Mouse (Mus musculus): ENCODE results near the gene Tgfbi. TPM values are rescaled to one million over a fixed set of nuclear protein-coding genes. Genes with fewer than 3 reads are reported as not detected.
A peak's percentile ranks its signal among the peaks of the same experiment; 100 is the strongest.

The Tgfbi gene
- polyA plus RNA-seq, 1 experiment, result 1.8 TPM

GRCm38 (mm10) chr13:56566336-56566735 lies 43.0 kb upstream of the Tgfbi start:
- no peaks in the 10 kb centered on the region for H3K27me3 ChIP-seq (ENCODE audit: control insufficient read depth, insufficient read depth, insufficient read length)
- no peaks in the 10 kb centered on the region for H3K36me3 ChIP-seq (ENCODE audit: control insufficient read depth, insufficient read depth)
- peak overlapping the region; percentile 50 for H3K4me2 ChIP-seq (ENCODE audit: low read depth)
- no peaks in the 10 kb centered on the region for H3K79me2 ChIP-seq (ENCODE audit: control insufficient read depth, insufficient read depth)
- H3ac ChIP-seq (ENCODE audit: control insufficient read depth, insufficient read length), result no peak overlapping the region
- TF ChIP-seq CEBPB (IDR thresholded peaks at IDR 0.05; ENCODE audit: insufficient read depth, poor library complexity, severe bottlenecking), result no peak
- no peak for TF ChIP-seq TCF12 (IDR thresholded peaks at IDR 0.05; ENCODE audit: insufficient read depth, poor library complexity, severe bottlenecking)
- TF ChIP-seq E2F4 (IDR thresholded peaks at IDR 0.05; ENCODE audit: insufficient read depth), result no peak
- TF ChIP-seq MAX (IDR thresholded peaks at IDR 0.05; ENCODE audit: low read depth), result no peak
- TF ChIP-seq MYOG (IDR thresholded peaks at IDR 0.05; ENCODE audit: control insufficient read depth in 1 of 3, insufficient read depth in 1 of 3, insufficient read length in 2 of 3, low read depth in 2 of 3), result no peak
- no peak for TF ChIP-seq MYOD1 (IDR thresholded peaks at IDR 0.05; ENCODE audit: control insufficient read depth in 1 of 3, insufficient read length in 2 of 3, low read depth in 2 of 3)
- no peak for TF ChIP-seq SRF (IDR thresholded peaks at IDR 0.05; ENCODE audit: control insufficient read depth, insufficient read length, low read depth)
- TF ChIP-seq POLR2AphosphoS2 (IDR thresholded peaks at IDR 0.05; ENCODE audit: insufficient read length, low read depth), result no peak
- TF ChIP-seq TCF3 (IDR thresholded peaks at IDR 0.05; ENCODE audit: insufficient read length, low read depth), result no peak
- TF ChIP-seq USF1 (IDR thresholded peaks at IDR 0.05; ENCODE audit: low read depth), result no peak
- no peak for TF ChIP-seq POLR2A (IDR thresholded peaks at IDR 0.05; ENCODE audit: insufficient read length, low read depth)
- no peak for TF ChIP-seq REST (IDR thresholded peaks at IDR 0.05; ENCODE audit: insufficient read depth, insufficient read length)
- no peak overlapping the region for H3K4me3 ChIP-seq

- H3K4me3 ChIP-seq, result no peak overlapping the region
- H3K4me2 ChIP-seq (ENCODE audit: low read depth), result no peak overlapping the region
- H3K36me3 ChIP-seq (ENCODE audit: control insufficient read depth, insufficient read depth), result no peaks in the 10 kb centered on the region
- H3K79me2 ChIP-seq (ENCODE audit: control insufficient read depth, insufficient read depth), result no peaks in the 10 kb centered on the region
- H3ac ChIP-seq (ENCODE audit: control insufficient read depth, insufficient read length), result no peak overlapping the region
- TF ChIP-seq MAX (IDR thresholded peaks at IDR 0.05; ENCODE audit: low read depth) (no peak), CEBPB (IDR thresholded peaks at IDR 0.05; ENCODE audit: insufficient read depth, poor library complexity, severe bottlenecking) (no peak), POLR2A (IDR thresholded peaks at IDR 0.05; ENCODE audit: insufficient read length, low read depth) (no peak), REST (IDR thresholded peaks at IDR 0.05; ENCODE audit: insufficient read depth, insufficient read length) (no peak), E2F4 (IDR thresholded peaks at IDR 0.05; ENCODE audit: insufficient read depth) (no peak), MYOD1 (IDR thresholded peaks at IDR 0.05; ENCODE audit: control insufficient read depth in 1 of 3, insufficient read length in 2 of 3, low read depth in 2 of 3) (no peak), USF1 (IDR thresholded peaks at IDR 0.05; ENCODE audit: low read depth) (no peak)
- H3K27me3 ChIP-seq (ENCODE audit: control insufficient read depth, insufficient read depth, insufficient read length), result no peaks in the 10 kb centered on the region
Observed at GRCm38 (mm10) chr13:56571645-56572044, 37.7 kb upstream of the Tgfbi start.

- H3K4me2 ChIP-seq (ENCODE audit: low read depth), result no peak overlapping the region
- H3K79me2 ChIP-seq (ENCODE audit: control insufficient read depth, insufficient read depth), result no peaks in the 10 kb centered on the region
- no peak overlapping the region for H3K4me3 ChIP-seq
- H3K27me3 ChIP-seq (ENCODE audit: control insufficient read depth, insufficient read depth, insufficient read length), result no peaks in the 10 kb centered on the region
- H3K36me3 ChIP-seq (ENCODE audit: control insufficient read depth, insufficient read depth), result no peaks in the 10 kb centered on the region
- H3ac ChIP-seq (ENCODE audit: control insufficient read depth, insufficient read length), result no peak overlapping the region
- TF ChIP-seq CEBPB (IDR thresholded peaks at IDR 0.05; ENCODE audit: insufficient read depth, poor library complexity, severe bottlenecking) (no peak), SRF (IDR thresholded peaks at IDR 0.05; ENCODE audit: control insufficient read depth, insufficient read length, low read depth) (no peak), POLR2A (IDR thresholded peaks at IDR 0.05; ENCODE audit: insufficient read length, low read depth) (no peak), POLR2AphosphoS2 (IDR thresholded peaks at IDR 0.05; ENCODE audit: insufficient read length, low read depth) (no peak), TCF12 (IDR thresholded peaks at IDR 0.05; ENCODE audit: insufficient read depth, poor library complexity, severe bottlenecking) (no peak), MAX (IDR thresholded peaks at IDR 0.05; ENCODE audit: low read depth) (no peak), TCF3 (IDR thresholded peaks at IDR 0.05; ENCODE audit: insufficient read length, low read depth) (no peak), MYOD1 (IDR thresholded peaks at IDR 0.05; ENCODE audit: control insufficient read depth in 1 of 3, insufficient read length in 2 of 3, low read depth in 2 of 3) (no peak), MYOG (IDR thresholded peaks at IDR 0.05; ENCODE audit: control insufficient read depth in 1 of 3, insufficient read depth in 1 of 3, insufficient read length in 2 of 3, low read depth in 2 of 3) (no peak), REST (IDR thresholded peaks at IDR 0.05; ENCODE audit: insufficient read depth, insufficient read length) (no peak), USF1 (IDR thresholded peaks at IDR 0.05; ENCODE audit: low read depth) (no peak), E2F4 (IDR thresholded peaks at IDR 0.05; ENCODE audit: insufficient read depth) (no peak)
Observed at GRCm38 (mm10) chr13:56575074-56575473, 34.2 kb upstream of the Tgfbi start.

GRCm38 (mm10) chr13:56575701-56576321 lies 33.5 kb upstream of the Tgfbi start:
- Histone ChIP-seq H3K79me2 (ENCODE audit: control insufficient read depth, insufficient read depth) (no peaks in the 10 kb centered on the region), H3K36me3 (ENCODE audit: control insufficient read depth, insufficient read depth) (no peaks in the 10 kb centered on the region), H3K4me2 (ENCODE audit: low read depth) (no peak overlapping the region), H3K4me3 (no peak overlapping the region), H3K27me3 (ENCODE audit: control insufficient read depth, insufficient read depth, insufficient read length) (no peaks in the 10 kb centered on the region), H3ac (ENCODE audit: control insufficient read depth, insufficient read length) (no peak overlapping the region)
- TF ChIP-seq MYOD1 (IDR thresholded peaks at IDR 0.05; ENCODE audit: control insufficient read depth in 1 of 3, insufficient read length in 2 of 3, low read depth in 2 of 3) (no peak), TCF12 (IDR thresholded peaks at IDR 0.05; ENCODE audit: insufficient read depth, poor library complexity, severe bottlenecking) (no peak), MYOG (IDR thresholded peaks at IDR 0.05; ENCODE audit: control insufficient read depth in 1 of 3, insufficient read depth in 1 of 3, insufficient read length in 2 of 3, low read depth in 2 of 3) (no peak), USF1 (IDR thresholded peaks at IDR 0.05; ENCODE audit: low read depth) (no peak), E2F4 (IDR thresholded peaks at IDR 0.05; ENCODE audit: insufficient read depth) (no peak), POLR2AphosphoS2 (IDR thresholded peaks at IDR 0.05; ENCODE audit: insufficient read length, low read depth) (no peak), TCF3 (IDR thresholded peaks at IDR 0.05; ENCODE audit: insufficient read length, low read depth) (no peak), SRF (IDR thresholded peaks at IDR 0.05; ENCODE audit: control insufficient read depth, insufficient read length, low read depth) (no peak), REST (IDR thresholded peaks at IDR 0.05; ENCODE audit: insufficient read depth, insufficient read length) (no peak)

All from myocyte (in vitro differentiated cells).